Mouse (Mus musculus) heart, embryonic 16.5 days (tissue): ENCODE data around the gene Orm1. TPM values are rescaled to one million over a fixed set of nuclear protein-coding genes. Genes with fewer than 3 reads are reported as not detected.

ENCODE experiments used
- ATAC-seq: fragments of 200-750 bp; cut with Nextera tagmentation; replicated peaks from 2 replicates; pipeline ENCODE4 v1.8.0; 2017; ENCODE audit warnings: moderate number of reproducible peaks; ENCODE audit not compliant: insufficient read depth, low FRiP score; ENCODE audit errors: extremely low read depth
- H3K27ac ChIP-seq: fragments of 300-500 bp; sonication (generic); 2 replicates; pipeline ENCODE4 v1.5.1; 2014; ENCODE audit warnings: mild to moderate bottlenecking, low read length, control low read depth, moderate library complexity
- H3K27me3 ChIP-seq: fragments of 300-500 bp; sonication (generic); 2 replicates; pipeline ENCODE4 v1.6.1; 2014; ENCODE audit warnings: low read length, mixed read lengths; ENCODE audit not compliant: control insufficient read depth, insufficient read depth
- H3K36me3 ChIP-seq: fragments of 300-500 bp; sonication (generic); 2 replicates; pipeline ENCODE4 v1.6.1; 2014; ENCODE audit not compliant: control insufficient read depth, insufficient read depth
- H3K4me1 ChIP-seq: fragments of 300-500 bp; sonication (generic); 2 replicates; pipeline ENCODE4 v1.6.1; 2014; ENCODE audit warnings: low read length, mixed read lengths; ENCODE audit not compliant: control insufficient read depth, insufficient read depth
- H3K4me2 ChIP-seq: fragments of 300-500 bp; sonication (generic); 2 replicates; pipeline ENCODE4 v1.6.1; 2014; ENCODE audit warnings: low read depth, mild to moderate bottlenecking, control low read depth, low read length
- H3K4me3 ChIP-seq: fragments of 300-500 bp; sonication (generic); 2 replicates; pipeline ENCODE4 v1.5.1; 2014; ENCODE audit warnings: mild to moderate bottlenecking, control low read depth, low read length
- H3K9ac ChIP-seq: fragments of 300-500 bp; sonication (generic); 2 replicates; pipeline ENCODE4 v1.6.1; 2014; ENCODE audit warnings: low read length, control low read depth
- H3K9me3 ChIP-seq: fragments of 300-500 bp; sonication (generic); replicated peaks from 2 replicates; pipeline ENCODE4 v1.6.1; 2016; ENCODE audit warnings: low read length; ENCODE audit not compliant: control insufficient read depth
- WGBS: fragments of 180-500 bp; shearing (Covaris S2); extraction: QIAGEN DNeasy Blood & Tissue Kit; methylation state at CpG from one replicate; pipeline ENCODE4 v1.1.7; 2014; 5-methylcytosine and 5-hydroxymethylcytosine counted together
- polyA plus RNA-seq: library from polyadenylated mRNA; unstranded; fragments of >200 nt; fragmentation: Nextera tagmentation; extraction: Ambion mirVana; gene quantifications from 2 replicates; pipeline ENCODE4 v1.2.1, GENCODE M21; 2015

Gene Orm1
- polyA plus RNA-seq, 1 experiment from 2014 or later, result not detected

GRCm38 (mm10) chr4:63345261-63345660 lies 901 bp downstream of the Orm1 start:
- H3K27ac ChIP-seq, result no peak overlapping the region
- H3K9ac ChIP-seq, result no peak overlapping the region
- H3K9me3 ChIP-seq, result no peaks in the 10 kb centered on the region
- no peak for ATAC-seq
- no peak overlapping the region for H3K4me2 ChIP-seq
- H3K4me1 ChIP-seq, result no peaks in the 10 kb centered on the region
- H3K4me3 ChIP-seq, result no peak overlapping the region
- H3K36me3 ChIP-seq, result no peaks in the 10 kb centered on the region
- no peaks in the 10 kb centered on the region for H3K27me3 ChIP-seq

- Histone ChIP-seq H3K36me3 (no peaks in the 10 kb centered on the region), H3K27me3 (no peaks in the 10 kb centered on the region), H3K27ac (no peak overlapping the region), H3K9ac (no peak overlapping the region), H3K4me2 (no peak overlapping the region), H3K4me1 (no peaks in the 10 kb centered on the region), H3K4me3 (no peak overlapping the region), H3K9me3 (no peaks in the 10 kb centered on the region)
- WGBS, result 78% methylated on average over 4 of the region's 4 CpGs
- no peak for ATAC-seq
Measured at GRCm38 (mm10) chr4:63346659-63347058, 2.3 kb downstream of the Orm1 start.

GRCm38 (mm10) chr4:63348524-63348923 lies 4.2 kb downstream of the Orm1 start:
- Histone ChIP-seq H3K4me1 (no peaks in the 10 kb centered on the region), H3K4me3 (no peak overlapping the region), H3K27me3 (no peaks in the 10 kb centered on the region), H3K9ac (no peak overlapping the region), H3K36me3 (no peaks in the 10 kb centered on the region), H3K27ac (no peak overlapping the region), H3K9me3 (no peaks in the 10 kb centered on the region), H3K4me2 (no peak overlapping the region)
- no peak for ATAC-seq
- WGBS, result 67% methylated on average over 6 of the region's 6 CpGs

DNA sequence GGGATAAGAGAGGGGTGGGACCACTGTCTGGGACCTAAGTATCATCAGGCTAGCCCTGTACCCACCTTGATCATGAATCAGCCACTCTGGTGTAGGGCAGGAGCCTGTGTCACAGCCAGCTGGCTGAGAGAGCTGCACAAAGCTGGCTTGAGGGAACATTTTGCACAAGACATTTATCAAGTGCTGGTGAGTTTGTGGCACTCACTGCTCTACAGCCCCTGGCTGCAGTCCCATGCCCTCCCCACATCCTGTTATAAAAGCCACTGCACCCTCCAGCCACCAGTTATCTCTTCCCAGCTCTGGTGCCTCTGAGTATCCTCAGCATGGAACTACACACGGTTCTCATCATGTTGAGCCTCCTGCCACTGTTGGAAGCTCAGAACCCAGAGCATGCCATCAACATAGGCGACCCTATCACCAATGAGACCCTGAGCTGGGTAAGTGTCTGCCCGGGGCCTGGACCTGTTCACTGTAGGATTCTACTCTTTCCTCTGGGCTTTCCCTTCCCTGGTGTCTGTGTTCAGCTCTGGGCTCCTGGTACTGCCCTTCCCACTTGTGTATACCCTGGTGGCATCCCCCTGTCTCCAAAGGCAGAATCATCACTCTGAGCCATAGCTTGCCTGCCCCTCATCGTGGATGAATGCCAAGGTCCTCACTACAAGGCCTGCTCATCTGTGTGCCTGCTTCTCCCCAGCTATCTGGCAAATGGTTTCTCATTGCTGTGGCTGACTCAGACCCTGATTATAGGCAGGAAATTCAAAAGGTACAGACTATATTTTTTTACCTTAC lies 11.7 kb downstream of the Orm1 start, which contains the start of gene Orm3:
Gene Orm3 (plus strand): TSS at position 286 of the 789 bp plus-strand sequence.
- Histone ChIP-seq H3K36me3 (no peaks in the 10 kb centered on the region), H3K4me1 (peaks cover 5% of the 10 kb centered on the region), H3K4me3 (no peak within 1 kb of the TSS), H3K4me2 (no peak within 1 kb of the TSS), H3K9ac (no peak within 1 kb of the TSS), H3K9me3 (no peaks in the 10 kb centered on the region), H3K27me3 (no peaks in the 10 kb centered on the region), H3K27ac (no peak within 1 kb of the TSS)
- peak; percentile 73; the same call in 1 of the 2 replicates for ATAC-seq
- WGBS, result 47% methylated on average over 4 of the region's 4 CpGs

DNA sequence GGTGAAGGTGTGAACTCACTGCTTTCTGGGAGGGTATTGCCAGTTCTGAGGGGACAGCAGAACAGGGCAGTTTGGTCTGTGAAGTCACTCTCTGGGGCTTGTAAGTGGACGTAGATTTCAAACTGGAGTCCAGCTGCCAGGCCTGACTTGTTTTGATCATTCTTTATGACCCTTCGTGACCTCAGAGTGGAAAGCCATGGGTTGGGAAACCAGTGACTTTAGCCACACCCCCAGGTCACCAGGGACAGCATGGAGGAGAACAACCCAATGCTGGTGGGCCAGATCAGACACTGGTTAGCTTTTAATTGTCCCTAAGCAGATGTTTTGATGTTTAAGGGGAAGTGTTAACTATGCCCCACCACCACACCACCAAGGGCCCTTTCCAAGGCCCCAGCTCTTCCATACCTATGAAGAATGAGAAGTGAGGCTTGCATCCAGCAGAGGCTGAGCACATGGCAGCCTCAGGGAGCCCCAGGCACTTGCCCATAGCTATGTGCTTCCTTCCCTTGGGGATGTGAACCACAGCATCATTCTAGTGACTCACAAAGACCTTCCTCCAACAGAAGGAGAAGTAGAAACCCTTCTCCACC lies 12.7 kb downstream of the Orm1 start:
- Histone ChIP-seq H3K4me3 (no peak overlapping the region), H3K9me3 (no peaks in the 10 kb centered on the region), H3K27ac (no peak overlapping the region), H3K36me3 (no peaks in the 10 kb centered on the region), H3K4me2 (no peak overlapping the region), H3K27me3 (no peaks in the 10 kb centered on the region), H3K4me1 (peaks cover 5% of the 10 kb centered on the region), H3K9ac (no peak overlapping the region)
- WGBS, result 67% methylated on average over 2 of the region's 2 CpGs
- no peak for ATAC-seq

- Histone ChIP-seq H3K9me3 (no peaks in the 10 kb centered on the region), H3K27me3 (no peaks in the 10 kb centered on the region), H3K36me3 (no peaks in the 10 kb centered on the region), H3K4me2 (no peak overlapping the region), H3K4me1 (peaks cover 5% of the 10 kb centered on the region), H3K4me3 (no peak overlapping the region), H3K27ac (no peak overlapping the region), H3K9ac (no peak overlapping the region)
- 73% methylated on average over 6 of the region's 6 CpGs for WGBS
- ATAC-seq, result no peak
Measured at GRCm38 (mm10) chr4:63359861-63360260, 15.5 kb downstream of the Orm1 start.

DNA sequence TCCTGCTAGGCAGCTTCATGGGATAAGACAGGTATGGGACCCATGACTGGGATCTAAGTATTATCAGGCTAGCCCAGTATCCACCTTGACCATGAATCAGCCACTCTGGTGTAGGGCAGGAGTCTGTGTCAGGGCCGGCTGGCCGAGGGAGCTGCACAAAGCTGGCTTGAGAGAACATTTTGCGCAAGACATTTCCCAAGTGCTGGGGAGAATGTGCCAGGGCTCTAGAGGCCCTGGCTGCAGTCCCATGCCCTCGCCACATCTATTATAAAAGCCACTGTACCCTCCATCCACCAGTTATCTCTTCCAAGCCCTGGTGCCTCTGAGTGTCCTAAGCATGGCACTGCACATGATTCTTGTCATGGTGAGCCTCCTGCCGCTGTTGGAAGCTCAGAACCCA lies 17.8 kb downstream of the Orm1 start, which contains the start of gene Orm2:
Gene Orm2 (plus strand): TSS at position 300 of the 400 bp plus-strand sequence.
- Histone ChIP-seq H3K4me3 (no peak within 1 kb of the TSS), H3K27me3 (no peaks in the 10 kb centered on the region), H3K4me1 (no peaks in the 10 kb centered on the region), H3K9ac (no peak within 1 kb of the TSS), H3K27ac (no peak within 1 kb of the TSS), H3K4me2 (no peak within 1 kb of the TSS), H3K9me3 (no peaks in the 10 kb centered on the region), H3K36me3 (no peaks in the 10 kb centered on the region)
- 67% methylated on average over 5 of the region's 5 CpGs for WGBS
- no peak for ATAC-seq

- Histone ChIP-seq H3K27ac (no peak overlapping the region), H3K9ac (no peak overlapping the region), H3K4me3 (no peak overlapping the region), H3K4me1 (no peaks in the 10 kb centered on the region), H3K4me2 (no peak overlapping the region), H3K36me3 (no peaks in the 10 kb centered on the region), H3K27me3 (no peaks in the 10 kb centered on the region), H3K9me3 (no peaks in the 10 kb centered on the region)
- ATAC-seq, result peak; percentile 56; the same call in 1 of the 2 replicates
- WGBS, result 17% methylated on average over 4 of the region's 4 CpGs
Measured at GRCm38 (mm10) chr4:63368577-63368976, 24.2 kb downstream of the Orm1 start.

DNA sequence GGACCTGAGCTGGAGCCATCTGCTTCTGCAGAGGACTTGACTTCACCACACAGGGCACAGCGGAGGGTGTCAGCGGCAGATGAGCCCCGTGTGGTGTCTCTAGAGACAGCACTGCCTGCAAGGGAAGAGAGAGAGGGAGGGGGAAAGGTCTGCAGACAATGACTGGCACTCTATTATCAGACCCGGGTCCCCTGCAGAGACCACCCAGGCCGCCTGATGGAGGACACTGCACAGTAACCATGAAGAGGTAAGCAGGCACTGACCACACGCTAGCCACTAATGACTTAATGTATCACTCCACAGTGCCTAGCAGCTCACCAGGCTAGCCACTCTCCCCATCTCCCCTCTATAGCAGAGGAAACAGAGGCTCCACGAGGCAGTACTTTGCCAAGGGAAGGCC lies 26.5 kb downstream of the Orm1 start:
- WGBS, result 58% methylated on average over 7 of the region's 7 CpGs
- no peak for ATAC-seq
- no peak overlapping the region for H3K4me3 ChIP-seq
- no peaks in the 10 kb centered on the region for H3K27me3 ChIP-seq
- H3K27ac ChIP-seq, result no peak overlapping the region
- H3K36me3 ChIP-seq, result no peaks in the 10 kb centered on the region
- no peak overlapping the region for H3K9ac ChIP-seq
- no peaks in the 10 kb centered on the region for H3K9me3 ChIP-seq
- H3K4me1 ChIP-seq, result no peaks in the 10 kb centered on the region
- no peak overlapping the region for H3K4me2 ChIP-seq
